In genomic region chr17:79862038-79862437, GRCm38 (mm10) we compare ENCODE assay signal across 9 mouse cellular contexts. TPM values are rescaled to one million over a fixed set of nuclear protein-coding genes. Genes with fewer than 3 reads are reported as not detected.
A peak's percentile ranks its signal among the peaks of the same experiment; 100 is the strongest.
DNase-seq lines count a peak whose midpoint lies in the region; ATAC-seq and TF ChIP-seq lines count a peak whose summit lies in the region.
"Had no signal": no experiment of that assay in that cellular context is flagged by ENCODE, and none has a peak within 500 bp of the region (broad histone marks: within the 10 kb centered on the region; RNA-seq: fewer than 3 reads in every experiment).

No protein-coding gene starts in this region.

- H3K36me3 ChIP-seq in kidney, embryonic 16.5 days (ENCODE audit: insufficient read depth, low read length) = peaks cover 55% of the 10 kb centered on the region
- peaks cover 50 to 86% of the 10 kb centered on the region in 2 experiments for H3K36me3 ChIP-seq in CH12.LX (replicated peaks in 1 of 2; ENCODE audit: control insufficient read depth in 1 of 2, insufficient read depth in 1 of 2, low read length in 1 of 2)

- peak in 1 of 2 experiments; percentile 67; a peak in 2 of 4 replicates for TF ChIP-seq CTCF in CH12.LX (conservative IDR thresholded peaks at IDR 0.05 in 1 of 2, IDR thresholded peaks at IDR 0.05 in 1 of 2; ENCODE audit: low read depth in 2 of 2, low read length in 2 of 2)
- TF ChIP-seq CTCF in Patski (IDR thresholded peaks at IDR 0.05) = peak; percentile 61

- 0 out of 2 replicates have a peak, but pooled peaks cover 4% of the 10 kb centered on the region for H3K4me1 ChIP-seq in kidney, embryonic 16.5 days (ENCODE audit: insufficient read depth, low read length)
- no peaks in the 10 kb centered on the region for H3K4me1 ChIP-seq in CH12.LX (ENCODE audit: control insufficient read depth in 1 of 2, insufficient read depth in 2 of 2)
- H3K4me1 ChIP-seq: embryonic facial prominence, embryonic 12.5 days; limb, embryonic 13.5 days had no signal

- peaks cover 1% of the 10 kb centered on the region for H3K79me2 ChIP-seq in CH12.LX (replicated peaks; ENCODE audit: control insufficient read depth, extremely low read depth, insufficient read depth, poor library complexity, severe bottlenecking)

- TF ChIP-seq RAD21 in CH12.LX (IDR thresholded peaks at IDR 0.05; ENCODE audit: low read depth, low read length) = peak; percentile 63

- H3K27me3 ChIP-seq in kidney, embryonic 16.5 days (ENCODE audit: insufficient read depth, low read length) = no peaks in the 10 kb centered on the region
- H3K27me3 ChIP-seq in CH12.LX (replicated peaks) = no peaks in the 10 kb centered on the region
- H3K27me3 ChIP-seq in Patski = no peaks in the 10 kb centered on the region
- H3K27me3 ChIP-seq: embryonic facial prominence, embryonic 12.5 days; limb, embryonic 13.5 days had no signal

- no peak overlapping the region for H3K4me2 ChIP-seq in kidney, embryonic 16.5 days (replicated peaks; ENCODE audit: low read depth, low read length)
- H3K4me2 ChIP-seq in CH12.LX (ENCODE audit: insufficient read depth, low read depth, poor library complexity, severe bottlenecking) = no peak overlapping the region
- H3K4me2 ChIP-seq: embryonic facial prominence, embryonic 12.5 days; limb, embryonic 13.5 days had no signal

- H3K9me3 ChIP-seq in kidney, embryonic 16.5 days (ENCODE audit: low read length) = no peaks in the 10 kb centered on the region
- no peaks in the 10 kb centered on the region for H3K9me3 ChIP-seq in CH12.LX (replicated peaks; ENCODE audit: low read length)
- H3K9me3 ChIP-seq: embryonic facial prominence, embryonic 12.5 days; limb, embryonic 13.5 days had no signal

- 59% methylated on average over 1 of the region's 1 CpGs for WGBS in kidney, embryonic 16.5 days

- H3K4me3 ChIP-seq in kidney, embryonic 16.5 days (ENCODE audit: low read length) = no peak overlapping the region
- H3K4me3 ChIP-seq in CH12.LX (replicated peaks in 1 of 3; ENCODE audit: low read depth in 2 of 3, low read length in 2 of 3, poor library complexity in 1 of 3) = no peak overlapping the region
- H3K4me3 ChIP-seq: embryonic facial prominence, embryonic 12.5 days; limb, embryonic 13.5 days had no signal

- dilution Hi-C loops in CH12.LX (cut with MboI; ENCODE audit: extremely low pct_ligation_motif_present, extremely low pct_unique_long_range_greater_than_20kb, low sequenced_read_pairs) = no loop called here

- TF ChIP-seq EP300 in CH12.LX (IDR thresholded peaks at IDR 0.05; ENCODE audit: low read length) = no peak

- no peak overlapping the region for H3K27ac ChIP-seq in kidney, embryonic 16.5 days (ENCODE audit: low read length)
- H3K27ac ChIP-seq in CH12.LX (ENCODE audit: insufficient read depth, low read depth) = no peak overlapping the region
- H3K27ac ChIP-seq: embryonic facial prominence, embryonic 12.5 days; limb, embryonic 13.5 days had no signal

- POLR2A ChIA-PET in Patski (lab: Charles Lee) = no interaction called here

- H3K9ac ChIP-seq in kidney, embryonic 16.5 days (replicated peaks; ENCODE audit: low read length) = no peak overlapping the region
- H3K9ac ChIP-seq in CH12.LX (ENCODE audit: insufficient read depth, low read depth) = no peak overlapping the region
- H3K9ac ChIP-seq: embryonic facial prominence, embryonic 12.5 days; limb, embryonic 13.5 days had no signal

- no peak for TF ChIP-seq POLR2A in CH12.LX (IDR thresholded peaks at IDR 0.05; ENCODE audit: low read depth, low read length)

- in situ Hi-C loops in CH12.LX (cut with MboI; ENCODE audit: low pct_ligation_motif_present, low pct_unique_long_range_greater_than_20kb, low sequenced_read_pairs) = no loop called here
- in situ Hi-C loops in Patski (cut with MboI; ENCODE audit: low pct_unique_long_range_greater_than_20kb) = loop anchor here (5.0 kb wide), 2 partner anchors 145 to 330 kb away; no protein-coding TSS in a partner anchor

- ATAC-seq in kidney, embryonic 16.5 days (ENCODE audit: low FRiP score, low TSS enrichment) = no peak
- ATAC-seq in Patski = no peak
- ATAC-seq in granulocyte monocyte progenitor cell, adult 5-6 weeks (replicated peaks; ENCODE audit: poor library complexity, severe bottlenecking) = peak; percentile 37; the same call in 1 of the 2 replicates

- CTCF ChIA-PET in Patski (lab: Charles Lee) = interaction anchor here (0.7 to 2.4 kb wide), 8 partner anchors 8 to 163 kb away, joined by 3 to 17 read pairs (median 3); no protein-coding TSS in a partner anchor

- DNase-seq in kidney, adult 8-10 months = peak; percentile 45 to 61
- DNase-seq in CH12.LX (ENCODE audit: extremely low read depth) (peak; percentile 23), Patski (ENCODE audit: low read depth, low spot score) (no peak)
- peak; percentile 45 for DNase-seq in skeletal muscle tissue, adult 2 months (ENCODE audit: low read depth, low spot score)
- no peak for DNase-seq in left cerebral cortex, adult 18-20 months (ENCODE audit: low spot score in 2 of 2)

TF ChIP-seq in CH12.LX, 34 proteins besides CTCF, POLR2A, EP300 and RAD21:
- peak; percentile 63 for TF ChIP-seq SMC3 (IDR thresholded peaks at IDR 0.05; ENCODE audit: low read depth, low read length)
- no peak for TF ChIP-seq BHLHE40 (IDR thresholded peaks at IDR 0.05; ENCODE audit: low read depth, low read length)
- peak; percentile 81 for TF ChIP-seq ZNF384 (IDR thresholded peaks at IDR 0.05; ENCODE audit: low read depth, low read length)

RNA-seq across cellular contexts. Expression of gene Atl2, which starts 33.9 kb away (rescaled TPM):
- polyA plus RNA-seq in kidney, embryonic 16.5 days (2015; fragmentation: Nextera tagmentation; extraction: Ambion mirVana) = 42.3 and 42.4 TPM in 2 replicates
- total RNA-seq in CH12.LX (2012; rRNA removed) (18.0 and 19.5 TPM in 2 replicates), CH12.LX (2014; rRNA removed) (43.3 and 49.2 TPM in 2 replicates)
- polyA plus RNA-seq in CH12.LX (2012; ENCODE audit: insufficient read length, low read depth) (32.4 and 37.1 TPM in 2 replicates), Patski (2021) (38.4 TPM)
- total RNA-seq in granulocyte monocyte progenitor cell, adult 5-6 weeks (2014; fragmentation: Nextera tagmentation) = 25.1 and 25.4 TPM in 2 replicates
- total RNA-seq in granulocyte monocyte progenitor cell, adult 5-6 weeks (2017) = 33.5 and 40.1 TPM in 2 replicates
- 10 to 100 TPM; 64.3 to 66.0 TPM for total RNA-seq in left cerebral cortex, adult 18-20 months (2021)

Comparison
In these comparisons a context has a peak if more than half of its experiments do, and no peak if none do; other contexts are left out.
1. DNase-seq: peak in kidney, adult 8-10 months (2 of 2), CH12.LX (single experiment) and skeletal muscle tissue, adult 2 months (single experiment); none in Patski (single experiment) and left cerebral cortex, adult 18-20 months (0 of 2).